Mouse (Mus musculus): ENCODE measurements around the gene Efna4.

Gene Efna4

DNA sequence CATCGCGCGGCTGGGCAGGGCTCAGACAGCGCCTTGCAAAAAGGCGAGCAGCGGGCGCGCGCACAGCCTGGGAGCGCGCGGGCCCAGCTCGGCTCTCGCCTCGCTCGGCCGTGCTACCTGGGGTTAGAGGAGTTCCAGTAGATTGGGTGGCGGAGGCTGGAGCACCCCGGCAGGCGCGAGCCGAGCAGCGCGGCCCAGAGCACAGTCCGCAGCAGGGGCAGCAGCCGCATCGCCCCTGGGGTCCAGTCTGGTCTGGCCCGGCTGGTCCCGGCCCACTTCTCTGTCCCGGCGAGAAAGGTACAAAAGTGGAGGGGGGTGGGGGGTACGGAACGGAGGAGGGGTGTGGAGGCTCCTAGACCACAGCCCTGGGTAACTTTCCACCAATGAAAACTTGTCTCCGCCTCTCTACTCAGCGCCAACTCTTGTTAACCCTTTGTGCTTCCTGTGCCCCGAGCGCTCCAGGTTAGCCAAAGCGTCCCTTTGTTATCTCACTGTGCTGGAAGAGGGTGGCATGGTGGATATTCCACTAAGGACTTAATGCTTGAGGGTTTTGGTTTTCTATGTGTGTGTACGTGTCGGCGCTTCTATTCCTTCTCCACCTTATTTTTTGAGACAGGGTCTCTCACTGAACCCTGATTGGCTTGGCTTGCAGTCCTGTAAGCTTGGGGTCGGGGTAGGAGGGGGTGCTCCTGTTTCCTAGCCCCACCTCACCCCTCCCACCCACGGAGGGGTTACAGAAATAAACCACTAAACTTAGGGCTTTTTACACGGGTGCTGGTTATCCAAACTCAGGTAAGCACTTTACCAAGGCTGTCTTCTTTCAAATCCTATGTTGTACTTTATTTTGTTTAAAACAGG lies at the start of gene Efna4:
Efna4 (minus strand) TSS at position 308 of the 858 bp plus-strand sequence.
- CTCF ChIA-PET = interaction anchor here (0.5 to 0.6 kb wide), 2 partner anchors 79 to 140 kb away, joined by 3 to 4 read pairs; no protein-coding TSS in a partner anchor

DNA sequence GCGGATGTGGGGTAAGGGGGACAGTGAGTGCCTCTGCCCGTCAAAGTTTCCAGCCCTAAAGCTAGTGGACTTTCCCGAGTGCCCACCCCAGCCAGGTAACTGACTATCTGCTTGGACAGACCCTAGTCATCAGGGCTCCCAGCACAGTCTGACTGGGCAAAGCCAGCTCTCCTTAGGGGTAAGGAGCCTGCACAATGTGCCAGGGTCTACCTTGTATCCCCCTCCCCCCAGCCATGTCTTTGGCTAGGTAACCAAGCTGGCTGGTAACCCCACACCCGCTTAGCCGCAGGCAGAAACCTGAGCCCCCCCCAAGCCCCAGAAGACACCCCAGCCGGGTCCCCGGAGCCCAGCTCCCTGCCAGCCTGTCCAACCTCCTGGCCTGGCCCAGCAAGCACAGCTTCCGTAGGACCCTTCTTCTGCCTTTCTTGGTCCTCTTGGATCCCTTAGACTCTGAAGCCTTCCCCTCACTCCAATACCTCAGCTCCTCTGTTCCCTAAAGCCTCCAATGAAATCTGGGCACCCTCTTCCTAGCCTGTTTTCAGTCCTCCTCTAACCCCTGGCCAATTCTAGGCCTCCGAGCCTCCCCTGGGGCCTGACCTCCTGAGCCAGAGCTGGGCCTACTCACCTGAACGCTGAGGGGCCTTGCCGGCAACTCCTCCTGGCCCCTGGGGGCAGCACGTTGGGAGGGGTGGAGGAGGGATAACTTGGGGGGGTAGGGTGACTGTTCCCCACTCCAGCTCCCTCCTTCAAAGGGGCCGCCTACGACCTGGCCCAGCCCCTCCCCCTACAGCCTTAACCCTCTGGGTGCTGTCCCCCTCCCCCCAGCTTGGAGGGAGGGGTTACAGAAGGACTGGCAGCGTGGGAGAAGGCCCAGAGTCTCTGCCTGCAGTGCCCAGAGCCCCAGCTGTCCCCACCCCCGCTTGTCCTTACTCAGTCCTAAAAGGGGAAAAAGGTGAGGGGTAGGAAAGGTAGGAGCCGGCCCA lies 48.9 kb upstream of the Efna4 start:
- CTCF ChIA-PET = interaction anchor here (0.6 kb wide), 1 partner anchor 64 kb away, joined by 3 read pairs; no protein-coding TSS in a partner anchor

- CTCF ChIA-PET = interaction anchor here (0.6 to 1.0 kb wide), 6 partner anchors 11 to 74 kb away, joined by 3 to 5 read pairs (median 4); no protein-coding TSS in a partner anchor
Measured at GRCm38 (mm10) chr3:89385451-89385850, 47.6 kb upstream of the Efna4 start.

DNA sequence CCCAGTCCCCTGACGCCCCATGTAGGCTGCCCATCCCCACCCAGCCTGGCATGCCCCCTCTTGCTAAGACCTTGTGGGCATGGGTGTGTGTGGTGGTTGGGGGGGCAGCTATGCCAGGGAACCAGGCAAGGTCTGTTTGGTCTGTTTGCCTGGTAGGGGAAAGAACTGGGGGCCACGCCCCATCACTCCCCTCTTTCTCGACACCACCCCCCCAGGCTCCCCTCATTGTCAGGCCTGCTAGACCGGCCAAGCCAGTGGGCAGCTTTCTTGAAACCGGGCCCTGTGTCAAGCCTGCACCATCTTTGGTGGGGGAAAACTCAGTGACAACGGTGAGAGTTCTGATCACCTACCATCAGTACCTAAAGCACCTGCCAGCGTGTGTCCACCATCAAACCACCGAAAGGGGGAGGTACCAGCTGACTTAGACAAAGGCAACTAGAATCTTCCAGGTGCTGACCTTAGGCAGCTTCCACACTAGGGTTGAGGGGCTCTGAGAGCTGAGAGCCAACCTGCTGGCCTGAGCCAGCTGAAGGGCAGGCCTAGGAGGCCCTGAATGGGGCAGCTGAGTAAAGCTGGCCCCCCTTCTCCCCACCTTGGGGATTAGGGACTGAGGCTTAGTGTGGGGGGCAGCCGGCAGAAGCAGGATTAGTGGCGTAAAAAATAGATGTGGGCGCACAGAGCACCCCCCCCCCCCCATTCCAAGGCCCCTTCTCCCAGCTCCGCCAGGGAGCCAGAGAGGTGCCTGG lies 46.7 kb upstream of the Efna4 start:
- CTCF ChIA-PET = interaction anchor here (0.6 to 1.1 kb wide), 7 partner anchors 8 to 75 kb away, joined by 3 to 7 read pairs (median 4); no protein-coding TSS in a partner anchor

GRCm38 (mm10) chr3:89383651-89384255 lies 45.9 kb upstream of the Efna4 start:
- CTCF ChIA-PET = interaction anchor here (1.1 kb wide), 1 partner anchor 9 kb away, joined by 3 read pairs; no protein-coding TSS in a partner anchor

DNA sequence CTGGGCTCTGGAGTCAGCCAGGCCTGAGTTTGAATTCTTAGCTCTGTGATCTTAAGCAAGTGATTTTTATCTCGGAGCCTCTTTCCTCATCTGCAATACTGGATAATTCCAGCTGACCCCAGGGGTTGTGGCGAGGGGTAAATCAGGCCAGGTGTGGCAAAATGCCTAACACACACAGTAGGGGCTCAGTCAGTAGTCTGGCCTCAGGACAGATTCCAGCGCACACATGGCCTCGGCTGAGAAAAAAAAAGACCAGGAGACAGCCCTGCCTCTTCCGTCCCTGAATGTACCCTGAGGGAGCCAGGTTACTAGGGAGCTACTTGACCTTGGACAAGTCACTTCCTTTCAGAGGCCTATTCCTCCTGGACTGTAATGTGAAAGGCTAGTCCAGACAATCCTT lies 45.1 kb upstream of the Efna4 start:
- CTCF ChIA-PET = interaction anchor here (1.0 kb wide), 1 partner anchor 9 kb away, joined by 4 read pairs; no protein-coding TSS in a partner anchor

GRCm38 (mm10) chr3:89382033-89382882 lies 44.4 kb upstream of the Efna4 start:
- CTCF ChIA-PET = interaction anchor here (1.0 kb wide), 1 partner anchor 9 kb away, joined by 4 read pairs; no protein-coding TSS in a partner anchor

DNA sequence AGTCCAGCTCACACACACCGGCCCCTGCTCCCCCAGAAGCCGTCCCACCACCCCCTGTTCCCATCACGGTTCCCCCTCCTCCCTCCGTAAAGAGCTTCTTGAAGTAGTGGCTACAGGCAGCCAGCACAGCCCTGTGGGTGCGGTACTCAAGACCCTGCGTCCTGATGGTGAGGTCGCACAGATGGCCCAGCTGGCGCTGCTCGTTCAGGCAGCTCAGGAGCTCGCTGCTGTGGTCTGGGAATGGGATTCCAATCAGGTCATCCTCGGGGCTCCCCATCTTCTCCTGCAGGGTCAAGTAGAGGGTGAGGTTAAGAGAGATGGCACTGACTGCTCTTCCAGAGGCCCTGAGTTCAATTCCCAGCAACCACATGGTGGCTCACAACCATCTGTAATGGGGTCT lies 43.4 kb upstream of the Efna4 start:
- CTCF ChIA-PET = no interaction called here

GRCm38 (mm10) chr3:89380711-89381110 lies 42.9 kb upstream of the Efna4 start:
- CTCF ChIA-PET = interaction anchor here (1.7 kb wide), 1 partner anchor 15 kb away, joined by 5 read pairs; no protein-coding TSS in a partner anchor

GRCm38 (mm10) chr3:89380291-89380690 lies 42.5 kb upstream of the Efna4 start:
- CTCF ChIA-PET = interaction anchor here (1.7 kb wide), 1 partner anchor 16 kb away, joined by 5 read pairs; no protein-coding TSS in a partner anchor

- CTCF ChIA-PET = interaction anchor here (1.7 kb wide), 1 partner anchor 17 kb away, joined by 5 read pairs; no protein-coding TSS in a partner anchor
Measured at GRCm38 (mm10) chr3:89379388-89380131, 41.7 kb upstream of the Efna4 start.

DNA sequence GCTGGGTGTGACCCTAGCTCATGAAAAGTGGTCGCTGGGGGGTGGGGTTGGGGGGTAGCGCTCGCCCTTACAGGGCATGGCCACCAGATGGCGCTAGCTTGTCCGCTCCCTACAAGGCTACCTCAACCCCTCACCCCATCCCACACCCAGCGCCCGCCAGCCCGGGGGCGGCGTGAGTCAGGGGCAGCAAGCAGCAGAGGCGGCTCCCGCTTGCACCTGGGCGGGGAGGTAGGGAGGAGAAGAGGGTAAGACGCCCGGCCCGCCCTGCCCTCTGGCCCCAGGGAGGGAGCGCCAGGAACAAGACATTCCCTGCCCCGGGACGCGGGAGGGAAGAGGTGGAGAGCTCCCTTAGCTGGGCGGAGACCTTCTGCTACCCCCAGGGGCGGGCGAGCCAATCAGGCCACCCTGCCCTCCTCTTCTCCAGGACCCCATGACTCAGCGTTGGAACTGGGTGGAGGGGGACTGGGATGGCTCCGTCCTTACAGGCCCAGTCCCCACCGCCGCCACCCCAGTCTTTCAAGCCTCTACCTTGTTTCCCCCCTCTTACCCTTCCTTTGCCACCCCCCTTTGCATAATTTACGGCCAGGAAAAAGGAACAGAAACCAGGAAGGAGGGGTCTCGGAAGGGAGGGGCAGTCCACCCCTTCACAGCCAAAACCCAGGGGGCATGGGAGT lies 40.7 kb upstream of the Efna4 start:
- CTCF ChIA-PET = interaction anchor here (0.6 to 0.7 kb wide), 4 partner anchors 24 to 112 kb away, joined by 3 to 8 read pairs (median 6); no protein-coding TSS in a partner anchor

DNA sequence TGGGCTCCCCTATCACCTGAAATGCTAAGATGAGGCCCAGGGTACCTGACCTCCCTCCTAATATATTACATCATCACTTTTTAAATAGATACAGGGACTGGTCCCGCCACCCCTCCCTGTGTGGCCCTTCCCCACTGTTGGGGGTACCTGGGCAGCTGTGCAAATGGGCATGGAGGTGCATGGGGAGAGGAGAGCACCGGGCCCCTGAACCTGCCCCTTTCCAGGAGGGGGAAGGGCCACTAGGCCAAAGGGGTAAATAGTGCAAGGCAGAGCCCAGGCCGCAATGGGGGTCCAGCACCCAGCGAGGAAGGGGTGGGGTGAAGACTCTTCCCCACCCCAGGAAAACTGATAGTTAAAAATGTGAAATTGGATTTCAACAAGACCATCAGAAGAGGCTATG lies 40.0 kb upstream of the Efna4 start:
- CTCF ChIA-PET = interaction anchor here (0.6 to 0.7 kb wide), 4 partner anchors 23 to 111 kb away, joined by 3 to 8 read pairs (median 6); no protein-coding TSS in a partner anchor

- CTCF ChIA-PET = interaction anchor here (0.7 kb wide), 1 partner anchor 819 kb away, joined by 3 read pairs; no protein-coding TSS in a partner anchor
Measured at GRCm38 (mm10) chr3:89373581-89374231, 35.9 kb upstream of the Efna4 start.

- CTCF ChIA-PET = no interaction called here
Measured at GRCm38 (mm10) chr3:89367338-89367737, 29.5 kb upstream of the Efna4 start.

GRCm38 (mm10) chr3:89365486-89366414 lies 27.9 kb upstream of the Efna4 start:
- CTCF ChIA-PET = no interaction called here

All from spleen, embryonic (tissue).